Mouse (Mus musculus): Measurements from ENCODE around the gene Sh2b3. TPM values are rescaled to one million over a fixed set of nuclear protein-coding genes. Genes with fewer than 3 reads are reported as not detected.

Gene Sh2b3
- polyA plus RNA-seq, 1 experiment from 2014 or later, result 13.9 TPM

- no peak for DNase-seq (ENCODE audit: low spot score)
Observed at GRCm38 (mm10) chr5:121798447-121798846, 39.0 kb downstream of the Sh2b3 start.

GRCm38 (mm10) chr5:121795800-121796199, 41.6 kb downstream of the Sh2b3 start:
- peak; percentile 39 for DNase-seq (ENCODE audit: low spot score)

DNA sequence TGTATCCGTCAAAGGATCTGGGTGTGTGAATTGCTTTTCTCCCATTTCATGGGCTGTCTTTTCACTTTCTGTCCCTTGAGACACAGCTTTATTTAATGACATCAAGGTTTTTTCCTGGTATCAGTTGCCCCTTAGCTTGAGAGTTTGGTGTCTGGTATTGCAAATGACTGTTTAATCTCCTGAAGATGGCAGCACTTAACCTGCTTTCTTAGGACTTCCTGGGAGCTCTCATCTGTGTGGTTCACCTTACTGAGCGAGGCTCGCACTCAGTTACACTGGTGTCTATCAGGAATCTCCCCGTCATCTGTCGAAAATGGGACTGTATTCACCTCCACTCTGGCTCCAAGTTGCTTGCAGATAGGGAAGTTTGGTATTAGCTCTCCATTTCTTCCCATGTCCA, 46.4 kb downstream of the Sh2b3 start:
- DNase-seq (ENCODE audit: low spot score), result peak; percentile 31

DNA sequence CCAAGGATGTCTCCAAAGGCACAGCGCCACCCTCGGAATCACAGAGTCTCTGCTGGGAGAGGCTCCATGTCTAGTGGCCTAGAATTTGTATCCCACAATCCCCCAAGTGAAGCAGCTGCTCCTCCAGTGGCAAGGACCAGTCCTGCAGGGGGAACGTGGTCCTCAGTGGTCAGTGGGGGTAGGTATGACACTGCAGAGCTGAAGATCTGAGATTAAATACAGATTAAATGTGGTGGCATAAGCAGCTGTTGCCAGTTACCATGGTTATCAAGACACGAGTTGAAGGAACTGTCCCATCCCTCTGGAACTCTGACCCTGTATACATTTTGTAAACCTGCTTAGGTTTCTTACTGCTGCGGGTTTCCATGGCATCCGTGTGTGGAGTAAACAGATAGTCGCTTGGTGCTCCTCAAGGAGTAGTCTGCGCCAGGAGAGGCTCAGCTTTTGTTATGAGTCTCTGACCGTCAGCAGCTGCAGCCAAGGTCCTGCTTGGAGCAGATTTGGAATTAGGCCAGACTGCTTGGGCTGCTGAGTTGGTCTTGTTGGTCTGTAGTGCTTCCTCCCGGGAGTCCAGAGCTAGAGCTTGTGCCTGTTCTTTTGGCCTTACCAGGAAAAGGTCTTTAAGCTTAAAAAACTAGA, 53.5 kb downstream of the Sh2b3 start:
- no peak for DNase-seq (ENCODE audit: low spot score)

DNA sequence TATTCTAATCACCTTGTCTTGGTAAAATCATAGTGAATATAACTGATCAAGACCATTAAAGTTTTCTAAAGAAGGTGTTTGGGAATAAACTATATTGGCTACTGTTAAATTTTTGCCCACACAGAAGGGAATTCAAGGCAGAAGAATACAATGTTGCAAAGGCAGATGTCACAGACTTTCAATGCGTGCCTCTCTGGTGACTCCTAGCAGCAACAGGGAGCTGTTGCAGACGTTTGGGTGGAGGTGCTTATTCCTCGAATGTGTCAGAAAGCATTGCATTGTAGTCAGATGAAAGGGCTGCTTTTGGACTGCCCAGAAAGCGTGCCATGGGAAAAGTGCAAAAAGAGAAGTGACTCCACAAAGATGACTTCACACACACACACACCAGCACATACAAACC, 55.0 kb downstream of the Sh2b3 start:
- no peak for DNase-seq (ENCODE audit: low spot score)

- no peak for DNase-seq (ENCODE audit: low spot score)
Observed at GRCm38 (mm10) chr5:121780180-121780579, 57.3 kb downstream of the Sh2b3 start.

DNA sequence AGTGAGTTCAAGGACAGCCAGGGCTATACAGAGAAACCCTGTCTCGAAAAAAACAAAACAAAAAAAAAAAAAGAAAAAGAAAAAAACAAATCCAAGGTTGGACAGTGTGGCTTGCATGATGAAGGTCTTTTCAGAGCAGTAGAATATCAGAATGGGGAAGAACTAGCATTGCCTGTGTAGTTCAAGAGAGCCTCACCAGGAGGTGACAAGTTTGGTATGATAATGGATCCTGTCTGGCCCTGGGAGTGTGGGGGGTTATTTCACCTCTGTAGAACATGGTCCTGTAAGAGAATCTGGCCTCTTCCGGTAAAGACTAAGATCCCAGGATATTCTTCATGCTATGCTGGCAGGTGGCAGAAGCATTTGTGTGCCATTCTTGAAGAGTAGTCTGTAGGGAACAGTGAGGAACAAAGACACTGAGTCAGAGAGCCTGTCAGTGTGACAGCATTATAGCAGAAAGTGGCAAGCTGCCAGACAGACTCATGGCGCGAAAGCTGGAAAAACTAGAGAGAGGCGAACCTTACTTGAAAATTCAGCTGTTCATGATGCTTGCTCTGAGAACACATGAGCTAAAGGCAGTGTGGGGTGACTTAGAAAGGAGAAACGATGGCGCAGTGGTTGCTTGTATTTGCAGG, 58.8 kb downstream of the Sh2b3 start:
- no peak for DNase-seq (ENCODE audit: low spot score)

GRCm38 (mm10) chr5:121771611-121772010, 65.8 kb downstream of the Sh2b3 start:
- no peak for DNase-seq (ENCODE audit: low spot score)

- no peak for DNase-seq (ENCODE audit: low spot score)
Observed at GRCm38 (mm10) chr5:121769827-121770226, 67.6 kb downstream of the Sh2b3 start.

DNA sequence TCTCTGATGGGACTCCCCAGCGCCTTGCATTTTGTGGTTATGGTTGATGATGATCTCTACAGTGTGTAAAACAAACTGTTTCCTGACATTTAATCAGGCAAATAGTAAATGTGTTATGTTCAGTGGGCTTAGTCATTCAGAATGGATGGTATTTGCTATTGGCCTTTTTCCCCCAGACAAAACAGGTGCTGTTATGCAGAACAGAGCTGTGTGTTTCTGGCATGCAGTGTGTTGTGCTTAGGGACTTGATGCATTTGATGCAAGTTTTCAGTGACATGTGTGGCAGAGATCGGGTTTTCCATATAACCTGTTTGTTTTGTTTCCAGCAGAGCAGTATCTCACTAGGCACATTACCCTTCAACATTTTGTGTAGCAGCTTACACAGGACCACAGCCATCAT, 69.9 kb downstream of the Sh2b3 start:
- no peak for DNase-seq (ENCODE audit: low spot score)

- DNase-seq (ENCODE audit: low spot score), result peak; percentile 40
Observed at GRCm38 (mm10) chr5:121766038-121766773, 71.2 kb downstream of the Sh2b3 start.

Small RNA genes lying within 50 kb of the gene (microRNA-seq; reads per million reads assigned to microRNA genes)
- gene Mir7031 (ENCODE audit: borderline number of aligned reads), result not detected

Other genes with a start within 250 kb of the Sh2b3 start
- gene Aldh2, start 243.8 kb downstream of the Sh2b3 start, polyA plus RNA-seq (2015; fragmentation: Nextera tagmentation; extraction: Ambion mirVana), result 127 and 128 TPM in 2 replicates
- gene Acad12, start 218.7 kb downstream of the Sh2b3 start, polyA plus RNA-seq (2015; fragmentation: Nextera tagmentation; extraction: Ambion mirVana), result 1.3 and 1.4 TPM in 2 replicates
- 2.6 and 3.4 TPM in 2 replicates for gene Acad10, start 177.1 kb downstream of the Sh2b3 start, polyA plus RNA-seq (2015; fragmentation: Nextera tagmentation; extraction: Ambion mirVana)
- 48.2 and 51.9 TPM in 2 replicates for gene Brap, start 177.1 kb downstream of the Sh2b3 start, polyA plus RNA-seq (2015; fragmentation: Nextera tagmentation; extraction: Ambion mirVana)
- 34.9 and 46.6 TPM in 2 replicates for gene Atxn2, start 126.3 kb downstream of the Sh2b3 start, polyA plus RNA-seq (2015; fragmentation: Nextera tagmentation; extraction: Ambion mirVana)
- 14.0 and 15.2 TPM in 2 replicates for gene Pheta1, start 11.3 kb upstream of the Sh2b3 start, polyA plus RNA-seq (2015; fragmentation: Nextera tagmentation; extraction: Ambion mirVana)
- gene Cux2, start 212.5 kb upstream of the Sh2b3 start, polyA plus RNA-seq (2015; fragmentation: Nextera tagmentation; extraction: Ambion mirVana), result 0.14 and 0.17 TPM in 2 replicates

Data from thymus, postnatal 0 days (tissue).